Mouse (Mus musculus) heart, postnatal 0 days (tissue): ENCODE results near the gene Bnipl. TPM values are rescaled to one million over a fixed set of nuclear protein-coding genes. Genes with fewer than 3 reads are reported as not detected.

Source experiments
- ATAC-seq: fragments of 200-750 bp; cut with Nextera tagmentation; 2 replicates; pipeline ENCODE4 v1.8.0; 2017; ENCODE audit warnings: low read depth, moderate number of reproducible peaks, moderate library complexity; ENCODE audit not compliant: insufficient read depth
- DNase-seq: peaks from one replicate; pipeline ENCODE4 v3.0.0-alpha.2; 2016; ENCODE audit warnings: low spot score
- H3K27ac ChIP-seq: fragments of 300-500 bp; sonication (generic); 2 replicates; pipeline ENCODE4 v1.5.1; 2014; ENCODE audit warnings: low read depth, mild to moderate bottlenecking
- H3K27me3 ChIP-seq: fragments of 300-500 bp; sonication (generic); 2 replicates; pipeline ENCODE4 v1.6.1; 2014; ENCODE audit warnings: low read length, mixed read lengths; ENCODE audit not compliant: control insufficient read depth, insufficient read depth
- H3K36me3 ChIP-seq: fragments of 300-500 bp; sonication (generic); replicated peaks from 2 replicates; pipeline ENCODE4 v1.6.1; 2014; ENCODE audit warnings: low read length, mixed read lengths; ENCODE audit not compliant: control insufficient read depth, insufficient read depth
- H3K4me1 ChIP-seq: fragments of 300-500 bp; sonication (generic); 2 replicates; pipeline ENCODE4 v1.6.1; 2014; ENCODE audit warnings: antibody characterized with exemption; ENCODE audit not compliant: control insufficient read depth, insufficient read depth
- H3K4me2 ChIP-seq: fragments of 300-500 bp; sonication (generic); 2 replicates; pipeline ENCODE4 v1.6.1; 2014; ENCODE audit warnings: low read depth, mild to moderate bottlenecking, low read length, moderate library complexity
- H3K4me3 ChIP-seq: fragments of 300-500 bp; sonication (generic); 2 replicates; pipeline ENCODE4 v1.5.1; 2014; ENCODE audit warnings: low read depth, low read length
- H3K9ac ChIP-seq: fragments of 300-500 bp; sonication (generic); replicated peaks from 2 replicates; pipeline ENCODE4 v1.6.1; 2014; ENCODE audit warnings: low read depth, low read length, mixed read lengths
- H3K9me3 ChIP-seq: fragments of 300-500 bp; sonication (generic); replicated peaks from 2 replicates; pipeline ENCODE4 v1.6.1; 2016; ENCODE audit warnings: low read length; ENCODE audit not compliant: control insufficient read depth
- CTCF ChIP-seq: IDR thresholded peaks from 2 replicates; pipeline ENCODE4 v1.5.1; 2016; ENCODE audit warnings: antibody characterized with exemption, control low read depth, low read depth
- EP300 ChIP-seq: IDR thresholded peaks from 2 replicates; pipeline ENCODE4 v1.6.1; 2016; ENCODE audit warnings: antibody characterized with exemption, low read depth
- WGBS: fragments of 180-500 bp; shearing (Covaris S2); extraction: QIAGEN DNeasy Blood & Tissue Kit; methylation state at CpG from one replicate; pipeline ENCODE4 v1.1.7; 2014; 5-methylcytosine and 5-hydroxymethylcytosine counted together
- polyA plus RNA-seq: library from polyadenylated mRNA; unstranded; fragments of >200 nt; fragmentation: Nextera tagmentation; extraction: Ambion mirVana; gene quantifications from 2 replicates; pipeline ENCODE4 v1.2.1, GENCODE M21; 2015
- total RNA-seq: library from RNA; depleted of rRNA; stranded (reverse); fragments of >200 nt; gene quantifications from 2 replicates; pipeline ENCODE4 v1.2.3, GENCODE M21; 2014; ENCODE audit warnings: low replicate concordance

Bnipl gene
- total and polyA plus RNA-seq, 2 experiments from 2014 or later: 3.9 TPM; not detected in 1

DNA sequence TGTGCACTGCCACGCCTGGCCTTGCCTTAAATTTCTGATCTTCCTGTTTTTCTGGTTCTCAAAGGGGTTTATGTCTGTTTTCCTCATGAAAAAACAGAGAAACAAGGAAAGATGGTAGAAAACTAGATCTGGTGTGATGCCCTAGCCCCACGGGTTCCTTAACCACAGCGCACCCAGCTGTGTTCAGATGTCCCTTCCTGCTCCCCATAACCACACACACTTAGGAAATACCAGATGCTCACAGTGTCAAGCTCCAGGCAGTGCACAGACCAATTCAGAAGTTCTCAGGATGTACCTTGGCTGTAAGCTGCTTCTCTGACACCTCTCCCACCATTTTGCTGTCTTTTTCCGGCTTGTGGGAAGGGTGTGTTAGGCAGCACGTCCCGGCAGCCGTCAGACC is 43.3 kb upstream of the Bnipl start:
- Histone ChIP-seq H3K27ac (no peak overlapping the region), H3K4me2 (no peak overlapping the region), H3K9ac (no peak overlapping the region), H3K9me3 (no peaks in the 10 kb centered on the region), H3K4me1 (no peaks in the 10 kb centered on the region), H3K4me3 (no peak overlapping the region), H3K36me3 (peaks cover 48% of the 10 kb centered on the region), H3K27me3 (no peaks in the 10 kb centered on the region)
- 87% methylated on average over 7 of the region's 7 CpGs for WGBS
- no peak for TF ChIP-seq EP300
- no peak for TF ChIP-seq CTCF
- ATAC-seq (no peak), DNase-seq (no peak)

DNA sequence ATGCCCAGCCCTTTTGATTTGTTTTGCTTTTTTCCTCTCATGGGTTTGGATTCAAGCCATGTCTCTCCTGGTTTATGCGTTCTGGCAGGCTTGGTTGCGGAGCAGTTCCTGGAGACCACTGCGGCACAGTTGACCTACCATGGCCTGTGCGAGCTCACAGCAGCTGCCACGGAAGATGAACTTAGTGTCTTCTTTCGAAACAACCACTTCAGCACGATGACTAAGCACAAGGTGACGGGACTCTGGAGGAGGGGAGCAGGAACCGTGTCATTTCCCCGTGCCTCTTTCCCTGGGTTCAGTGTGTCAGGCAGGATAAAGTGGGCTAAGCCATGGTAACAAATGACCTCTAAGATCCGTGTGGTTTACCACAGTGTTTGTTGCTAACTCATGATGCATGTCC is 42.5 kb upstream of the Bnipl start:
- ATAC-seq: no peak
- DNase-seq: no peak
- Histone ChIP-seq H3K27me3 (no peaks in the 10 kb centered on the region), H3K9me3 (no peaks in the 10 kb centered on the region), H3K4me3 (no peak overlapping the region), H3K27ac (no peak overlapping the region), H3K4me1 (no peaks in the 10 kb centered on the region), H3K36me3 (peaks cover 50% of the 10 kb centered on the region), H3K4me2 (no peak overlapping the region), H3K9ac (0 out of 2 replicates have a peak overlapping the region, but pooled peaks have one; percentile 19)
- WGBS: 62% methylated on average over 11 of the region's 11 CpGs
- TF ChIP-seq CTCF (no peak), EP300 (no peak)

DNA sequence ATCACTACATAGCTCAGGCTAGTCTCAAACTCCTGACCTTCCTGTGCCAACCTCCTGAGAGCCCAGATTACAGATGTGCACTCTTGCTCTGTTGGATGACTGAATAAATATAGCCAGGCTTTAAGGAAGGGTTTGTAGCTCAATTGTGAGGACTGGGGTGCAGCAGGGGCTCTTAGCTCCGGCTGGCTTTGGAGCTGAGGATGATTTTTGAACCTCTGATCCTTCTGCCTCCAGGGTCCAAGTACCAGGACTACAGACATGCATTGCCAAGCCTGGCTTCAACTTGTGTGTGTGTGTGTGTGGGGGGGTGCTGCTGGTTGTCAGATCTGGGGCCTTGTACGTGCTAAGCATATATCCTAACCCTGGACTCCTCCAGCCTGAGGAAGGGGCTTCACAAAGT is 41.9 kb upstream of the Bnipl start:
- WGBS: 93% methylated on average over 2 of the region's 2 CpGs
- Histone ChIP-seq H3K9me3 (no peaks in the 10 kb centered on the region), H3K27me3 (no peaks in the 10 kb centered on the region), H3K4me1 (no peaks in the 10 kb centered on the region), H3K4me2 (no peak overlapping the region), H3K27ac (no peak overlapping the region), H3K9ac (no peak overlapping the region), H3K4me3 (no peak overlapping the region), H3K36me3 (peaks cover 56% of the 10 kb centered on the region)
- no peak for TF ChIP-seq EP300
- no peak for TF ChIP-seq CTCF
- ATAC-seq: no peak
- DNase-seq: no peak

DNA sequence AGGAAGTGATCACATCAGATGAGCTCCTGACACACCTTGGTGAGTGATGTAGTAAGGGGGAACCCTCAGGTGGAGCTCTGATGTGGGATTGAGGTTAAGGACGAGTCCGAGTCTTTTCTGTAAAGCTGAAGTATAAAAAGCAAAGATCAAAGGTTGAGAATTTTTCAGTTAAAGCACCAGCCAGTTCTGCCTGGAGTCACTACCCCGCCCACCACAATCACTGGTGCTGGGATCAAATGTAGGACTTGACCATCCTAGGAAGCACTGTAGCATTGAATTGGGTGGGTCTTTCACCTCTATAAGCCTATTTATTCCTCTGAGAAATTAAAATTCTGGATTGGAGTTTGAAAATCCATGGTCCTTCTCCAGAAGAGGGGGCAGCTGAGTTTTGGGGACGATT is 40.0 kb upstream of the Bnipl start:
- Histone ChIP-seq H3K27me3 (no peaks in the 10 kb centered on the region), H3K27ac (no peak overlapping the region), H3K4me2 (no peak overlapping the region), H3K4me3 (no peak overlapping the region), H3K9me3 (no peaks in the 10 kb centered on the region), H3K36me3 (peaks cover 63% of the 10 kb centered on the region), H3K9ac (no peak overlapping the region), H3K4me1 (no peaks in the 10 kb centered on the region)
- DNase-seq: no peak
- ATAC-seq: no peak
- TF ChIP-seq EP300 (no peak), CTCF (no peak)
- WGBS: 84% methylated on average over 4 of the region's 4 CpGs

DNA sequence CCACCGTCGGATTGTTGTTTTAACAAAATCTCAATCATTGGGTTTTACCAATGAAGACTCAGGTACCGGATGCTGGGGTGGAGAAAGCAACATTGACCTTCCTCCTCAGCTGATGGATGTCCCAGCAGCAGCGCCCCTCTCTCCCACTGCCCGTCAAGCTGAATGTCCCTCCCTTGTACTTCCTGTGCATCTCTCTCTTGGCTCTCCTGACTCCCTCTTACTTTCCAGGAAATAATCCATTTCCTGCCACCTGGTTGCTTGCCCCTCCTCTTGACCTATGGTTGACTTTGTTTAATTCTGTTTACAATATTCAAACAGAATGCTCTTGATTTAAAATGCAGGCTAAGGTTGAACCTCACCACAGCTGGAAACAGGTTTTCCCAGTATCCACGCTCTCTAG is 39.2 kb upstream of the Bnipl start:
- Histone ChIP-seq H3K4me2 (no peak overlapping the region), H3K27ac (no peak overlapping the region), H3K27me3 (no peaks in the 10 kb centered on the region), H3K36me3 (peaks cover 60% of the 10 kb centered on the region), H3K9ac (no peak overlapping the region), H3K9me3 (no peaks in the 10 kb centered on the region), H3K4me1 (no peaks in the 10 kb centered on the region), H3K4me3 (no peak overlapping the region)
- no peak for ATAC-seq
- DNase-seq: no peak
- no peak for TF ChIP-seq EP300
- no peak for TF ChIP-seq CTCF
- WGBS: 71% methylated on average over 6 of the region's 6 CpGs

DNA sequence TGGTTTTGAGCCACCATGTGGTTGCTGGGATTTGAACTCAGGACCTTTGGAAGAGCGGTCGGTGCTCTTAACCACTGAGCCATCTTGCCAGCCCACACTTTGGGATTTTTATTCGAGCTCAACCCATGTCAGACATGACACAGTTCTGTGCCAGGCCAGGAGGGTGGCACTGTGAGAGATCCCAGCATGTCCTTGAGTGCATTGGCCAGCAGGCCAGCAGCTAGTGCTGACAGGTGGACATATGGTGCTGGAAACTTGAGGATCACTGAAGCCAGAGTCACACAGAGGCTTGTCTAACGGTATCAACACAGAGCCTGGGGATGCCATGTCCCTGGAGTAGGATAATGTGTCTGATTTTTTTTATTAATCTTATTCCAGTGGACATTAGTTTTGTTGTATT is 38.4 kb upstream of the Bnipl start:
- peaks cover 52% of the 10 kb centered on the region for H3K36me3 ChIP-seq
- ATAC-seq: no peak
- WGBS: 88% methylated on average over 4 of the region's 4 CpGs

More for the DNA sequence above, 38.4 kb upstream of the Bnipl start:
- DNase-seq: no peak
- Histone ChIP-seq H3K27ac (no peak overlapping the region), H3K4me2 (no peak overlapping the region), H3K4me1 (no peaks in the 10 kb centered on the region), H3K4me3 (no peak overlapping the region), H3K9ac (no peak overlapping the region), H3K9me3 (no peaks in the 10 kb centered on the region), H3K27me3 (no peaks in the 10 kb centered on the region)
- TF ChIP-seq EP300: no peak
- no peak for TF ChIP-seq CTCF
